Mouse (Mus musculus) thymus, adult 2 months (tissue): Measurements from ENCODE around the gene Phykpl.

ENCODE experiments used
- CTCF ChIP-seq: fragments of 200-500 bp; IDR thresholded peaks from 2 replicates; pipeline ENCODE4 v1.5.1; 2012; ENCODE audit warnings: mild to moderate bottlenecking, control low read depth, low read length, moderate library complexity, borderline replicate concordance; ENCODE audit not compliant: control insufficient read depth, poor library complexity, insufficient read depth; ENCODE audit errors: extremely low read depth
- POLR2A ChIP-seq: fragments of 200-500 bp; IDR thresholded peaks from 2 replicates; pipeline ENCODE4 v1.6.1; 2012; ENCODE audit warnings: mild to moderate bottlenecking, low read length, control low read depth, moderate library complexity; ENCODE audit not compliant: control insufficient read depth, poor library complexity, insufficient read depth; ENCODE audit errors: extremely low read depth

- TF ChIP-seq POLR2A (no peak), CTCF (no peak)
Measured at GRCm38 (mm10) chr11:51544413-51544812, 40.1 kb upstream of the Phykpl start.
